Mouse (Mus musculus) midbrain, embryonic 14.5 days (tissue): ENCODE results near the gene Gm20388. TPM values are rescaled to one million over a fixed set of nuclear protein-coding genes. Genes with fewer than 3 reads are reported as not detected.
"Not testable (repeated sequence)": the region's sequence is repeated elsewhere in the genome, so short reads cannot be mapped to it uniquely, and the experiment has no call there.

ENCODE experiments used
- ATAC-seq: fragments of 200-750 bp; cut with Nextera tagmentation; 2 replicates; pipeline ENCODE4 v1.8.0; 2017; ENCODE audit warnings: moderate number of reproducible peaks, moderate library complexity; ENCODE audit not compliant: low FRiP score, low TSS enrichment
- DNase-seq: peaks from one replicate; pipeline ENCODE4 v3.0.0-alpha.2; 2015
- H3K27ac ChIP-seq: fragments of 300-500 bp; sonication (generic); replicated peaks from 2 replicates; pipeline ENCODE4 v1.5.1; 2014; ENCODE audit warnings: mild to moderate bottlenecking, low read depth, low read length, moderate library complexity
- H3K27me3 ChIP-seq: fragments of 300-500 bp; sonication (generic); 2 replicates; pipeline ENCODE4 v1.6.1; 2014; ENCODE audit warnings: low read length, control low read depth, mixed read lengths; ENCODE audit not compliant: control insufficient read depth, insufficient read depth
- H3K36me3 ChIP-seq: fragments of 300-500 bp; sonication (generic); 2 replicates; pipeline ENCODE4 v1.6.1; 2014; ENCODE audit warnings: low read length, control low read depth; ENCODE audit not compliant: control insufficient read depth, insufficient read depth
- H3K4me1 ChIP-seq: fragments of 300-500 bp; sonication (generic); 2 replicates; pipeline ENCODE4 v1.6.1; 2014; ENCODE audit warnings: mild to moderate bottlenecking, antibody characterized with exemption, low read length, control low read depth; ENCODE audit not compliant: control insufficient read depth, insufficient read depth
- H3K4me2 ChIP-seq: fragments of 300-500 bp; sonication (generic); 2 replicates; pipeline ENCODE4 v1.6.1; 2014; ENCODE audit warnings: mild to moderate bottlenecking, low read length, moderate library complexity
- H3K4me3 ChIP-seq: fragments of 300-500 bp; sonication (generic); replicated peaks from 2 replicates; pipeline ENCODE4 v1.5.1; 2014; ENCODE audit warnings: low read depth, low read length
- H3K9ac ChIP-seq: fragments of 300-500 bp; sonication (generic); replicated peaks from 2 replicates; pipeline ENCODE4 v1.6.1; 2014; ENCODE audit warnings: mild to moderate bottlenecking, low read length, moderate library complexity
- H3K9me3 ChIP-seq: fragments of 300-500 bp; sonication (generic); 2 replicates; pipeline ENCODE4 v1.6.1; 2016; ENCODE audit warnings: low read length, control low read depth, mixed read lengths; ENCODE audit not compliant: control insufficient read depth
- WGBS: fragments of 180-500 bp; shearing (Covaris S2); extraction: QIAGEN DNeasy Blood & Tissue Kit; methylation state at CpG from one replicate; pipeline ENCODE4 v1.1.7; 2014; 5-methylcytosine and 5-hydroxymethylcytosine counted together
- polyA plus RNA-seq: library from polyadenylated mRNA; unstranded; fragments of >200 nt; fragmentation: Nextera tagmentation; extraction: Ambion mirVana; gene quantifications from 2 replicates; pipeline ENCODE4 v1.2.1, GENCODE M21; 2014

Gm20388 gene
- polyA plus RNA-seq, 1 experiment from 2014 or later, result 4.1 TPM

- Histone ChIP-seq H3K27me3 (no peaks in the 10 kb centered on the region), H3K4me2 (no peak overlapping the region), H3K9ac (no peak overlapping the region), H3K27ac (no peak overlapping the region; the same call in 1 of the 2 replicates), H3K9me3 (no peaks in the 10 kb centered on the region), H3K36me3 (no peaks in the 10 kb centered on the region), H3K4me3 (no peak overlapping the region), H3K4me1 (no peaks in the 10 kb centered on the region)
- DNase-seq (no peak), ATAC-seq (no peak)
- 72% methylated on average over 7 of the region's 7 CpGs for WGBS
Observed at GRCm38 (mm10) chr8:124156324-124156723, 4245.7 kb downstream of the Gm20388 start.

GRCm38 (mm10) chr8:124161683-124162082 lies 4251.0 kb downstream of the Gm20388 start:
- Histone ChIP-seq H3K4me1 (no peaks in the 10 kb centered on the region), H3K27ac (no peak overlapping the region), H3K4me3 (no peak overlapping the region), H3K9ac (no peak overlapping the region), H3K36me3 (no peaks in the 10 kb centered on the region), H3K9me3 (no peaks in the 10 kb centered on the region), H3K4me2 (no peak overlapping the region), H3K27me3 (no peaks in the 10 kb centered on the region)
- 84% methylated on average over 5 of the region's 5 CpGs for WGBS
- DNase-seq (no peak), ATAC-seq (no peak)

- no peak overlapping the region for H3K9ac ChIP-seq
- DNase-seq (no peak), ATAC-seq (no peak)
- H3K36me3 ChIP-seq, result no peaks in the 10 kb centered on the region
- no peaks in the 10 kb centered on the region for H3K9me3 ChIP-seq
- no peaks in the 10 kb centered on the region for H3K27me3 ChIP-seq
- 88% methylated on average over 5 of the region's 5 CpGs for WGBS
- H3K27ac ChIP-seq, result no peak overlapping the region
- no peaks in the 10 kb centered on the region for H3K4me1 ChIP-seq
- no peak overlapping the region for H3K4me3 ChIP-seq
- H3K4me2 ChIP-seq, result no peak overlapping the region
Observed at GRCm38 (mm10) chr8:124163258-124163657, 4252.6 kb downstream of the Gm20388 start.

- Histone ChIP-seq H3K36me3 (no peaks in the 10 kb centered on the region), H3K27me3 (no peaks in the 10 kb centered on the region), H3K9ac (no peak overlapping the region), H3K9me3 (no peaks in the 10 kb centered on the region), H3K4me3 (no peak overlapping the region), H3K27ac (no peak overlapping the region), H3K4me1 (peaks cover 15% of the 10 kb centered on the region), H3K4me2 (no peak overlapping the region)
- DNase-seq (no peak), ATAC-seq (no peak)
- 51% methylated on average over 7 of the region's 7 CpGs for WGBS
Observed at GRCm38 (mm10) chr8:124169749-124170148, 4259.1 kb downstream of the Gm20388 start.

- no peak overlapping the region for H3K4me3 ChIP-seq
- no peak for DNase-seq
- peaks cover 18% of the 10 kb centered on the region for H3K4me1 ChIP-seq
- H3K27me3 ChIP-seq, result no peaks in the 10 kb centered on the region
- no peaks in the 10 kb centered on the region for H3K9me3 ChIP-seq
- H3K36me3 ChIP-seq, result no peaks in the 10 kb centered on the region
- H3K9ac ChIP-seq, result no peak overlapping the region
- ATAC-seq, result no peak
- WGBS, result 83% methylated on average over 7 of the region's 7 CpGs
- no peak overlapping the region for H3K27ac ChIP-seq
- no peak overlapping the region for H3K4me2 ChIP-seq
Observed at GRCm38 (mm10) chr8:124170671-124171070, 4260.0 kb downstream of the Gm20388 start.

GRCm38 (mm10) chr8:124171557-124172528 lies 4261.2 kb downstream of the Gm20388 start:
- peaks cover 20% of the 10 kb centered on the region for H3K4me1 ChIP-seq
- no peak for ATAC-seq
- DNase-seq, result peak; percentile 59
- H3K27ac ChIP-seq, result 0 out of 2 replicates have a peak overlapping the region, but pooled peaks have one; percentile 20
- H3K36me3 ChIP-seq, result no peaks in the 10 kb centered on the region
- H3K9me3 ChIP-seq, result no peaks in the 10 kb centered on the region
- 50% methylated on average over 17 of the region's 17 CpGs for WGBS
- no peak overlapping the region for H3K4me3 ChIP-seq
- peak overlapping the region; percentile 23; the same call in 1 of the 2 replicates for H3K9ac ChIP-seq
- no peak overlapping the region for H3K4me2 ChIP-seq
- H3K27me3 ChIP-seq, result no peaks in the 10 kb centered on the region

GRCm38 (mm10) chr8:124173688-124174087 lies 4263.0 kb downstream of the Gm20388 start:
- 83% methylated on average over 4 of the region's 4 CpGs for WGBS
- Histone ChIP-seq H3K4me3 (no peak overlapping the region), H3K36me3 (no peaks in the 10 kb centered on the region), H3K4me2 (no peak overlapping the region), H3K27me3 (no peaks in the 10 kb centered on the region), H3K4me1 (peaks cover 19% of the 10 kb centered on the region), H3K27ac (no peak overlapping the region), H3K9ac (no peak overlapping the region), H3K9me3 (no peaks in the 10 kb centered on the region)
- no peak for DNase-seq
- ATAC-seq, result no peak

GRCm38 (mm10) chr8:124176133-124176532 lies 4265.5 kb downstream of the Gm20388 start:
- ATAC-seq (no peak), DNase-seq (peak; percentile 52)
- 57% methylated on average over 6 of the region's 6 CpGs for WGBS
- no peaks in the 10 kb centered on the region for H3K36me3 ChIP-seq
- no peaks in the 10 kb centered on the region for H3K9me3 ChIP-seq
- H3K27ac ChIP-seq, result 0 out of 2 replicates have a peak overlapping the region, but pooled peaks have one; percentile 53
- no peak overlapping the region for H3K9ac ChIP-seq
- H3K4me3 ChIP-seq, result no peak overlapping the region
- no peak overlapping the region for H3K4me2 ChIP-seq
- H3K4me1 ChIP-seq, result peaks cover 18% of the 10 kb centered on the region
- no peaks in the 10 kb centered on the region for H3K27me3 ChIP-seq

GRCm38 (mm10) chr8:124177092-124177491 lies 4266.5 kb downstream of the Gm20388 start:
- DNase-seq, H3K9me3 ChIP-seq, H3K4me3 ChIP-seq, H3K27ac ChIP-seq, H3K4me2 ChIP-seq, H3K4me1 ChIP-seq, H3K9ac ChIP-seq, H3K27me3 ChIP-seq, ATAC-seq, H3K36me3 ChIP-seq: not testable (repeated sequence)
- 87% methylated on average over 1 of the region's 1 CpGs for WGBS
